Mouse (Mus musculus) c-Kit-negative CD71-positive TER-119-positive erythroid progenitor cells, embryonic 14.5 days (primary cell): ENCODE data around the gene Aldh5a1.
A peak's percentile ranks its signal among the peaks of the same experiment; 100 is the strongest.
"Not testable (repeated sequence)": the region's sequence is repeated elsewhere in the genome, so short reads cannot be mapped to it uniquely, and the experiment has no call there.

Experiments
- DNase-seq: peaks from one replicate; pipeline ENCODE4 v3.0.0-alpha.2; 2013; ENCODE audit warnings: low read depth, low spot score

Gene Aldh5a1

DNA sequence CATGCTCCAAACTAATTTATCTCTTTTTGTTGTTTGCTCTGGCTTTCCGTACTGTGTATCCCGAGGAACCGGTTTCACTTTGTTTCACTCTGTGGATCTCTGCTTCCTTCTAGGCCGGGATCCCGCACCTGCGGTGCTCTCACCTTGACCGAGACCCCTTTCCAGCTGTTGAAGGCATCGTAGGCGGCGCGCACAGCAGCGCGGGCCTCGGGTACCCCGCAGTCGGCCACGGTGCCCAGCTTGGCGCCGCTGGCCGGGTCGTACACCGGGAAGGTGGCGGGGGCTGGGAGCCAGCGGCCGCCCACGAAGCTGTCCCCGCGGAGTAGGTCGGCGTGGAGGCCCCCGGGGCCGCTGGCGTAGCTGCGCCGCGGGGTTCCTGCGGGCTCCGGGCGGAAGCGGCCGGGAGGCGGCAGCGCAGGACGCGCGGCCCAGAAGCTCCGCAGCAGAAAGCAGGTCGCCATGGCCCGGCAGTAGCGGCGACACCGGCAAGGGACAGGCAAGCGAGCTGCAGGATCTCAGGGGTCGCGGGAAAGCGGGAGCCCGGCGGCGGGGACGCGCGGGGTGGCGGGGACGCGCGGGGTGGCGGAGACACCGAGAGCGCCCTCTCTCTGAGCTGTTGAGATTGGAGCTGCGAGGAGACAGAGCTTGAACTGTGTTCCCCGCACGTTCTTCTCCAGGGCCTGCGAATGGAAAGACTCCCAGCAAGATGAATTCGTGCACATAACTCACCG lies at the start of gene Aldh5a1:
Gene Aldh5a1 (minus strand): TSS at position 554 of the 731 bp plus-strand sequence.
- no peak for DNase-seq

GRCm38 (mm10) chr13:24985435-24985834 lies 48.0 kb upstream of the Aldh5a1 start:
- no peak for DNase-seq

DNA sequence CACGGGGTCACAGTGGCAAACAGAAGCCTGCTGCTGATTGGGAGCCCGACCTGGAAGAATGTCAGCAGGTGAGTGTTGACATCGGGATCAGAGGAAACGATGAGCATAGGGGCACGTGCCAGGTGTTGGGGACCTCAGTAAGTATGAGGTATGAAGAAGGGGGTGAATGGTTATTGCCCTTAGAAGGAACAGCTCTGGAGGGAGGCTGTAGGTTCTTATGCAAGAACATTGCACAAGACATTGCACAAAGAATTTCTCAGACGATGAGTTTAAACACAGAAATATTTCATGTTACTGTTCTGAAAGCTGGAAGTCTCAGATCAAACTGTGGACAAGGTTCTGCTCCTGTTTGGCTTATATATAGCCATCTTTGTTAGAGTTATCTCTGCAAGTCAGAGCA lies 43.6 kb upstream of the Aldh5a1 start:
- no peak for DNase-seq

- no peak for DNase-seq
Measured at GRCm38 (mm10) chr13:24977820-24978342, 40.4 kb upstream of the Aldh5a1 start.

DNA sequence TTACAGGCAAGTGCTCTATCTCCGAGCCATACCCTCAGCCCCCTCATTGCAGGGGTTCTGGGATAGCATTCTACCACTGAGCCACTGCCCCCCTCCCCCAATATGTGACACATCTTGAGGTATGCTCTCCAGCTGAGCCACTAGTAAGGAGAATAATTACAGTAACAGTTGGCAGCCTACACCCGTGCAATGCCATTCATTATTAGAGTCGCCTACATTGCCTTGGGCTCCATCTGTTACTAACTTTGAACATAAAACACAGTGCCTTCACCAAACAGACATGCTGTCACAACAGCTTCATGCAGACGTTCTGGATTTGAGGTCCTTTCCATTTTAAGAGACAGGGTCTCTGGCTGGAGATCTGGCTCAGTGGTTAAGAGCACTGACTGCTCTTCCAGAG lies 38.9 kb upstream of the Aldh5a1 start:
- no peak for DNase-seq

DNA sequence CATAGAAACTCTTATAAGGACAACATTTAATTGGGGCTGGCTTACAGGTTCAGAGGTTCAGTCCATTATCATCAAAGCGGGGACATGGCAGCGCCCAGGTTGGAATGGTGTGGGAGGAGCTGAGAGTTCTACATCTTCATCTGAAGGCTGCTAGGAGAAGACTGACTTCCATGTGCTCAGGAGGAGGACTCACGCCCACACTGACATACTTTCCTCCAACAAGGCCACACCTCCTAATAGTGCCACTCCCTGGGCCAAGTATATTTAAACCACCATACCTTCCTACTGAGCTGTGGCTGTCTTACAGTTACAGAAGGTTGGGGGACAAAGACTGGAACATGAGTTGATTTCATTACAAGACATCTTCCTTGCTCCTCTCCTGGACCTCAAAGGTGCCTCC lies 34.3 kb upstream of the Aldh5a1 start:
- DNase-seq = not testable (repeated sequence)

- DNase-seq = no peak
Measured at GRCm38 (mm10) chr13:24965846-24966201, 28.4 kb upstream of the Aldh5a1 start.

GRCm38 (mm10) chr13:24965130-24965845 lies 27.8 kb upstream of the Aldh5a1 start:
- no peak for DNase-seq

GRCm38 (mm10) chr13:24962119-24962518 lies 24.7 kb upstream of the Aldh5a1 start:
- no peak for DNase-seq

GRCm38 (mm10) chr13:24960084-24960483 lies 22.6 kb upstream of the Aldh5a1 start:
- no peak for DNase-seq

GRCm38 (mm10) chr13:24958671-24959070 lies 21.2 kb upstream of the Aldh5a1 start:
- no peak for DNase-seq

DNA sequence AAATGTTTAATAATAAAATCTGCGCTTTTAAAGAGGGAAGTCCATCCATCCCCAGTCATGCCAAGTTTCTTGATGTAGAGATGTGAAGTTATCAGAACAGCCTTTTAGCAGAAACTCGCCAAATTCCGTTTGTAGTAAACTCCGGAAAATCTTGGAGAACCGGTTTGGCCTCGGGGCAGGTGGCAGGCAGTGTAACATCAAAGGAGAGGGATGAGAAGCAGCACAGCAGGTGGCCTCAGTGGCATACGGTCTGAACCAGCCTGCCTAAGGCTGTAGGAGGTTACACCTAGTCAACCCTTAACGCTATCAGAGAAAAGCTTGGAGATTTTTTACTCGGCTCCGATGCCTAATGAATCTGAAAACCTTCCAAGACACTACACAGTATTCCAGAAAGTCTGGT lies 18.0 kb upstream of the Aldh5a1 start:
- no peak for DNase-seq

DNA sequence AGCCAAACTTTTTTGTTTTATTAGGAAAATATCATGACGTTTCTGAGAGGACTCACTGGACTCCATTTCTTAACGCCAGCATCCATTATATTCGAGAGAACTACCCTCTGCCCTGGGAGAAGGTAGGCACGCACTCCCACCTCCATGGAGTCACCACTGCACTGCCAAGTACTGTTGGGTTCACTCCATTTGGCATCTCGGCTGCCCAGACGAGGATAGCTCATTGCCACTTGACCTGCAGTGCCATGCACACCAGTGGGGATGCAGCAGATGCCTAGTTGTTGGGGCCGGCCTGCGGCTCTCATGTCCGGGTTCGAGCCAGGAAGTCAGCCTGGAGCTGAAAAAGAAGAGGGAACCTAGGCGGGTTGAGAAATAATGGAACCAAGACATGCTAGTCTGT lies 17.6 kb upstream of the Aldh5a1 start:
- no peak for DNase-seq

DNA sequence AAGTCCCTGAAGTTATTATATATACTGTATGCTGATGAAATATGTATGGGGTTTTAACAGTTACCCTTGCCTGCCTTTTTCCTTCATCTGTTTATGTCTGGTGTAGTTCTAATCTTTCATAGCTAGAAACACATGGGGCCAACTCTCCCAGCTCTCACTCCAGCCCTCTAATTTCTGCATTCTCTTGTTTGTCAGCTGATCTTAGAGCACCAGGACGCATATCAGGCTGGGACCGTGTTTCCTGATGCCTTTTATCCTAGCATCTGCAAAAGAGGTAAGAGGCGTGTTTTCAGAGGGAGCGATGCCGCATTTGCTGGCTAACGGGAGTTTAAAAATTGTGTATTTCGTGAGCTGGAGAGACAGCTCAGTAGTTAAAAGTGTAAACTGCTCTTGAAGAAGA lies 15.2 kb upstream of the Aldh5a1 start:
- DNase-seq = no peak

DNA sequence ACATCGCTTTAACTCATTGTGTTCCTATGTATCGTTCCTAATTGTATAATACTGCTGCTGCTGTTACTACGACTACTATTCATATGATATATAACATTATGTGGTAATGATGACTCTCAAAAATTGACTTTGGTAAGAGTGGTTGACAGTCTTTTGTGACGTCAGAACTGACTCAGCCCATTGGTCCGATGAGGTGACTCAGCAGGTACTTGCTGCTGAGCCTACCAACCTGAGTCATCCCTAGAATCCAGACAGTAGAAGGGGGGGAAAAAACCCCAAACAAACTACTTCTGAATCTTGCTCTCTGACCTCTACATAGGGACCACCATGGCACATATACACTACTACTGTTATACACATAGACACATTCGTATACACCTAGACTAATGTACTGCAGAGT lies 11.4 kb upstream of the Aldh5a1 start:
- DNase-seq = no peak

DNA sequence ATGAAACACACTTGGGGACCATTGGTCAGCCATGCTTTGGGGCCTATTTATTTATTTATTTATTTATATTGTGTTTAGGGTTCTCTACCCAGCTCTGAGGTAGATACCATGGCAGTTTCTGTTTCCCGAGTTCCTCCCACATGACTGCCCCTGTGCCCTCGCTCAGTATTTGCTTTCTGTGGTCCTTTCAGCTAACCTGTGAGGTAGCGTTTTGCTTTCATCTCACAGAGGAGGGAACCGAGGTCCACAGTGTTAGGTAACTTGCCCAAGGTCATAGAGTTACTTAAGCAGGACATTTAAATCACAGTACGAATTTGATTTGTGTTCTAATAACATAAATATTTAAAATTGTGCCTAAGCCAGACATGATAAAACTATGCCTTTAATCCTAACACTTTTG lies 9.7 kb upstream of the Aldh5a1 start:
- DNase-seq = no peak

DNA sequence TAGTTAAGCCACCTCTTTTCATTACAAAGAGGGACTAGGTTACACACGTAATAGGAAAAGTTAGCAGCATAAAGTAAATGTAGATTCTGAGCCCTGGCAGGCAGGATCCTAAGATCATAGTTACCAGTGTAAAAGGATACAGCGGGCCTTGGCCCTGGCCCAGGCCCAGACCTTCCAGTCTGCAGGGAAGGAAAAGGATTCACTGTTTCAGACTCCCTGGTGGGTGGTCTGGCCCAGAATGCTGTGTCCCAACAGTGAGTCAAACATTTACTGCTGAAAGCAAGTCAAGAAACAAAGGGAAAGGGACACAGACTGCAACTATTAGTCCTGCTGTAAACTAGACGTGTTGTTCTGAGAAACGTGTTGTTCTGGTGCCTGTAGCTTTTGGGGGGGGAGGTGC lies 8.1 kb upstream of the Aldh5a1 start:
- no peak for DNase-seq

DNA sequence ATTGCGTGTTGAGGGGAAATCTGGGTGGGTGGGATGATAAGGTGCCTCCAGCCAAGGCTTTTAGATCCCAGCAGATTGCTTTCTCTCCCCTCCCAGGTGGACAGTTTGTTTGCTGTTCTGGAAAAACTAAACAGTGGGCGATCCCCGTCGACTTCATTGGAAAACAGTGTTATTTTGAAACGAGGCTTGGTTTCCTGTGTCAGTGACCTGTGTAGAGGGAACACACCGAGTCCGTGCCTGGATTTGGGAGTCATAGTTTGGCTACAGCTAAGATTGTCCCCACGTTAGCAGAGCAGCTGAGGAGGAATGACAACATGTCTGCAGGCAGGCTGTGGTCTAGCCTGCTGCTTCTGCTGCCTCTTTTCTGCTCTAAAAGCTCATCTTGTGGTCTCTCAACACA lies 5.8 kb upstream of the Aldh5a1 start:
- no peak for DNase-seq

DNA sequence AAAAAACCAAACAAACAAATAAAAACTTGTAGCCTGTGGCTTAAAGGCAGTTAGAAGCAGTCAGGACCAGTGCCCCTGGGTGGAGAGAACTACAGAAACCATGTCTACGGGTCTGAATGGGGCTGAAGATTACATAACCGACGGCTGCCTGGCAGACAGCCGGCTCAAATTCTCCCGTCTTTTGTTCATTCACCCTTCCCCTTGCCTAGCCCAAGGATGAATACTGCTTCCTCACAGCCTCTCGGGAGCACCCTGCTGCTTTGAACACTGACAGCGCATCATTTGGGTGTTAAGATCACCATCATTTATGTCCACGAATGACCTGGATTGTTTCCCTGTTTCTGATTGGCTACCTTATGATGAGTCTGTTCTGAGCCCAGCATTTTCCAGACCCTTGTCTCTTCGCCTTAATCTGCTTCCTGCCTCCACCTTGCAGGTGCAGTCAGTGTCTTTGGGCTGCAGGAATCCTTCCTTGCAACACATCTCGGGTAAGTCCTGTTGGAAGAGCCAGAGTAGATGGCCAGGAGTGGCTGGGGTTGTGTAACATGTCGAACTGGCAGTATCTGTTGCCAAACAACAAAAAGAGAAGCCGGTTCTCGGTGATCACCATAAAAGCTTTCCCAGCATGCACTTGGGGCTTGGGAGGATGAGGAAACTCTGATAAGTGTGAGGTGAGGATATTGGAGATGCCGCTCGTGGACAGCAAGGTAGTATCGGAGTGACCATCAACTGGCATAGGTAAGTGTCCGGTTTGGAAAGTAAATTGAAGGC lies 5.2 kb upstream of the Aldh5a1 start, which contains the start of gene Gpld1:
Gene Gpld1 (plus strand): TSS at position 641 of the 771 bp plus-strand sequence.
- DNase-seq = no peak

GRCm38 (mm10) chr13:24939472-24939871 lies 2.0 kb upstream of the Aldh5a1 start:
- DNase-seq = no peak

DNA sequence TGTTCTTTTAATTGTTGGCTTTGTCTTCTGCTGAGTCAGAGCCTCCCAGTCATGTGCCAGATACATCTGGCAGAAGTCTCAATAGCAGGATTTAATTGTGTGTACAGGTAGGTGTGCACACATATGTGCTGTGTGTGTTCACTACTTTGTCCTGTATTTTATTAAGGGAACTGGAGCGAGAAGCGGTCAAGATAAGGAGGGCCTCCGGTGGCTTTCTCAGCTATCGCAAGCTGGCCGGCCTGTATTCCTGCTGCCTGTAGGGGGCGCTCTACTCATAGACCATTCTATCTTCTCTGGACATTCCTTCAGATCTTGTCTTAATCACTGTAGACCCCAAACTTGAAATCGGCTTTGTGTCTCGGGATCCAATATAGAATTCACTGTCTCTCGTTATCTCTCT lies 1.2 kb upstream of the Aldh5a1 start:
- DNase-seq = peak; percentile 9

- no peak for DNase-seq
Measured at GRCm38 (mm10) chr13:24937839-24938166, 342 bp upstream of the Aldh5a1 start.

DNA sequence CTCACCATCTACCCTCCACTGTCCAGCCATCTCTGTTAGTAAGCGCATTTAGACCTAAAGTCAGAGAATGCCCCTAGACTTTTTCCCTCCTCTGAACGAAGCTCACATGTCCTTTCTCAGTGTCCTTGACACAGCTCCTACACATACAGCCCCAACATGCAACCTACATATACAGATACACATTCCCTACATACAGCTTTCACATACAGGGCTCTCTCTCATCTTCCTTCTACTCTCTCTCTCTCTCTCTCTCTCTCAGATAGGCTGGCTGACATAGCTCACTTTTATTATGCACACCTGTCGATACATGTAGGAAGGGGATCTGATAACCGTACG lies 721 bp downstream of the Aldh5a1 start:
- no peak for DNase-seq
